Mouse (Mus musculus): Measurements from ENCODE around the gene Higd1a. TPM values are rescaled to one million over a fixed set of nuclear protein-coding genes. Genes with fewer than 3 reads are reported as not detected.

Higd1a gene
- polyA plus RNA-seq, 2 experiments, result 20.8 to 119 TPM

- H3K27ac ChIP-seq, result no peak overlapping the region
- 51% methylated on average over 4 of the region's 4 CpGs for WGBS (ENCODE audit: insufficient replicate concordance)
These were observed 46.2 kb upstream of the Higd1a start for GRCm38 (mm10) chr9:121904319-121904718.

GRCm38 (mm10) chr9:121903476-121904305, 45.5 kb upstream of the Higd1a start:
- peaks cover 0 to 4% of the 10 kb centered on the region in 2 experiments; a peak in 1 of 4 replicates for H3K4me1 ChIP-seq (replicated peaks; ENCODE audit: control insufficient read depth in 2 of 2, insufficient read depth in 2 of 2, low read length in 1 of 2)
- H3K27ac ChIP-seq, result no peak overlapping the region
- TF ChIP-seq EP300 (IDR thresholded peaks at IDR 0.05; ENCODE audit: low read depth) (no peak), CTCF (IDR thresholded peaks at IDR 0.05; ENCODE audit: low read depth) (no peak)
- H3K9me3 ChIP-seq (ENCODE audit: control insufficient read depth, low read length), result no peaks in the 10 kb centered on the region
- H3K36me3 ChIP-seq (replicated peaks; ENCODE audit: control insufficient read depth, insufficient read depth, low read depth), result no peaks in the 10 kb centered on the region
- H3K4me2 ChIP-seq (ENCODE audit: low read depth), result no peak overlapping the region
- H3K4me3 ChIP-seq (ENCODE audit: insufficient read depth in 1 of 2, low read depth in 2 of 2, low read length in 2 of 2), result no peak overlapping the region
- no peak overlapping the region for H3K9ac ChIP-seq (replicated peaks)
- no peak for ATAC-seq (ENCODE audit: insufficient read depth)
- no peaks in the 10 kb centered on the region for H3K27me3 ChIP-seq (ENCODE audit: control insufficient read depth, insufficient read depth, low read length)
- DNase-seq (ENCODE audit: low read depth in 3 of 3, low spot score in 3 of 3), result no peak
- WGBS (ENCODE audit: insufficient replicate concordance), result 55% methylated on average over 8 of the region's 8 CpGs

More at GRCm38 (mm10) chr9:121904319-121904718, 46.2 kb upstream of the Higd1a start:
- no peaks in the 10 kb centered on the region for H3K27me3 ChIP-seq (ENCODE audit: control insufficient read depth, insufficient read depth, low read length)
- ATAC-seq (ENCODE audit: insufficient read depth), result no peak
- no peak for TF ChIP-seq CTCF (IDR thresholded peaks at IDR 0.05; ENCODE audit: low read depth)
- no peak for TF ChIP-seq EP300 (IDR thresholded peaks at IDR 0.05; ENCODE audit: low read depth)
- no peaks in the 10 kb centered on the region for H3K9me3 ChIP-seq (ENCODE audit: control insufficient read depth, low read length)
- no peak overlapping the region for H3K9ac ChIP-seq (replicated peaks)
- peaks cover 0 to 4% of the 10 kb centered on the region in 2 experiments; a peak in 1 of 4 replicates for H3K4me1 ChIP-seq (replicated peaks; ENCODE audit: control insufficient read depth in 2 of 2, insufficient read depth in 2 of 2, low read length in 1 of 2)
- H3K4me3 ChIP-seq (ENCODE audit: insufficient read depth in 1 of 2, low read depth in 2 of 2, low read length in 2 of 2), result no peak overlapping the region
- no peaks in the 10 kb centered on the region for H3K36me3 ChIP-seq (replicated peaks; ENCODE audit: control insufficient read depth, insufficient read depth, low read depth)
- H3K4me2 ChIP-seq (ENCODE audit: low read depth), result no peak overlapping the region
- no peak for DNase-seq (ENCODE audit: low read depth in 3 of 3, low spot score in 3 of 3)

GRCm38 (mm10) chr9:121901710-121902700, 43.8 kb upstream of the Higd1a start:
- H3K9me3 ChIP-seq (ENCODE audit: control insufficient read depth, low read length), result no peaks in the 10 kb centered on the region
- TF ChIP-seq EP300 (IDR thresholded peaks at IDR 0.05; ENCODE audit: low read depth), result no peak
- no peak overlapping the region for H3K4me2 ChIP-seq (ENCODE audit: low read depth)
- DNase-seq (ENCODE audit: low read depth in 3 of 3, low spot score in 3 of 3), result no peak
- peaks cover 0 to 4% of the 10 kb centered on the region in 2 experiments; a peak in 1 of 4 replicates for H3K4me1 ChIP-seq (replicated peaks; ENCODE audit: control insufficient read depth in 2 of 2, insufficient read depth in 2 of 2, low read length in 1 of 2)
- H3K9ac ChIP-seq (replicated peaks), result no peak overlapping the region
- ATAC-seq (ENCODE audit: insufficient read depth), result peak; percentile 28; the same call in 1 of the 2 replicates
- no peaks in the 10 kb centered on the region for H3K27me3 ChIP-seq (ENCODE audit: control insufficient read depth, insufficient read depth, low read length)
- no peak overlapping the region for H3K4me3 ChIP-seq (ENCODE audit: insufficient read depth in 1 of 2, low read depth in 2 of 2, low read length in 2 of 2)
- H3K27ac ChIP-seq, result no peak overlapping the region
- 50% methylated on average over 5 of the region's 5 CpGs for WGBS (ENCODE audit: insufficient replicate concordance)
- no peaks in the 10 kb centered on the region for H3K36me3 ChIP-seq (replicated peaks; ENCODE audit: control insufficient read depth, insufficient read depth, low read depth)

GRCm38 (mm10) chr9:121900282-121900855, 42.2 kb upstream of the Higd1a start:
- 51% methylated on average over 5 of the region's 5 CpGs for WGBS (ENCODE audit: insufficient replicate concordance)
- TF ChIP-seq CTCF (IDR thresholded peaks at IDR 0.05; ENCODE audit: low read depth), result no peak
- no peak for TF ChIP-seq EP300 (IDR thresholded peaks at IDR 0.05; ENCODE audit: low read depth)
- ATAC-seq (ENCODE audit: insufficient read depth), result no peak

More at GRCm38 (mm10) chr9:121900282-121900855, 42.2 kb upstream of the Higd1a start:
- no peak overlapping the region for H3K9ac ChIP-seq (replicated peaks)
- peaks cover 0 to 2% of the 10 kb centered on the region in 2 experiments; a peak in 1 of 4 replicates for H3K4me1 ChIP-seq (replicated peaks; ENCODE audit: control insufficient read depth in 2 of 2, insufficient read depth in 2 of 2, low read length in 1 of 2)
- no peaks in the 10 kb centered on the region for H3K36me3 ChIP-seq (replicated peaks; ENCODE audit: control insufficient read depth, insufficient read depth, low read depth)
- no peak for DNase-seq (ENCODE audit: low read depth in 3 of 3, low spot score in 3 of 3)
- H3K27me3 ChIP-seq (ENCODE audit: control insufficient read depth, insufficient read depth, low read length), result no peaks in the 10 kb centered on the region
- no peak overlapping the region for H3K4me3 ChIP-seq (ENCODE audit: insufficient read depth in 1 of 2, low read depth in 2 of 2, low read length in 2 of 2)
- H3K4me2 ChIP-seq (ENCODE audit: low read depth), result no peak overlapping the region
- H3K9me3 ChIP-seq (ENCODE audit: control insufficient read depth, low read length), result no peaks in the 10 kb centered on the region
- no peak overlapping the region for H3K27ac ChIP-seq
